Mouse (Mus musculus) T-helper 1 cell (primary cell): Measurements from ENCODE around the gene Terf2.
"Not testable (repeated sequence)": the region's sequence is repeated elsewhere in the genome, so short reads cannot be mapped to it uniquely, and the experiment has no call there.

Source experiments
- in situ Hi-C: fragments of 300-600 bp; cut with MboI, MseI; formaldehyde crosslinking; loops from one replicate; pipeline ENCODE4 v1.15.1; 2025; ENCODE audit warnings: high pct_unique_total_duplicates

Gene Terf2

GRCm38 (mm10) chr8:107062613-107063012 is 33.7 kb downstream of the Terf2 start:
- in situ Hi-C loops: no loop called here

GRCm38 (mm10) chr8:107056973-107057369 is 39.4 kb downstream of the Terf2 start:
- in situ Hi-C loops: no loop called here

GRCm38 (mm10) chr8:107056076-107056972 is 40.0 kb downstream of the Terf2 start, which contains the start of the genes Cog8 and Nip7:
TSS of gene Cog8 (minus strand) at chr8:107056689.
TSS of gene Nip7 (plus strand) at chr8:107056877.
- in situ Hi-C loops: no loop called here

GRCm38 (mm10) chr8:107052046-107052445 is 44.3 kb downstream of the Terf2 start:
- in situ Hi-C loops: no loop called here

- in situ Hi-C loops: no loop called here
These were observed 46.9 kb downstream of the Terf2 start for GRCm38 (mm10) chr8:107049480-107049879.

- in situ Hi-C loops: no loop called here
These were observed 48.0 kb downstream of the Terf2 start, which contains the start of gene Pdf for GRCm38 (mm10) chr8:107048061-107048941. TSS of gene Pdf (minus strand) at chr8:107048614.

- in situ Hi-C loops: no loop called here
These were observed 49.4 kb downstream of the Terf2 start for GRCm38 (mm10) chr8:107046976-107047375.

- in situ Hi-C loops: no loop called here
These were observed 50.9 kb downstream of the Terf2 start for GRCm38 (mm10) chr8:107045478-107045877.

GRCm38 (mm10) chr8:107040632-107041031 is 55.7 kb downstream of the Terf2 start:
- in situ Hi-C loops: no loop called here

GRCm38 (mm10) chr8:107036626-107037025 is 59.7 kb downstream of the Terf2 start:
- in situ Hi-C loops: no loop called here

GRCm38 (mm10) chr8:107035641-107036040 is 60.7 kb downstream of the Terf2 start:
- in situ Hi-C loops: no loop called here

GRCm38 (mm10) chr8:107033609-107034008 is 62.7 kb downstream of the Terf2 start:
- in situ Hi-C loops: not testable (repeated sequence)

- in situ Hi-C loops: no loop called here
These were observed 64.7 kb downstream of the Terf2 start for GRCm38 (mm10) chr8:107031577-107032090.

- in situ Hi-C loops: no loop called here
These were observed 65.4 kb downstream of the Terf2 start, which contains the start of gene Vps4a for GRCm38 (mm10) chr8:107030650-107031576. TSS of gene Vps4a (plus strand) at chr8:107031222.

GRCm38 (mm10) chr8:107030058-107030457 is 66.3 kb downstream of the Terf2 start:
- in situ Hi-C loops: no loop called here

GRCm38 (mm10) chr8:107029310-107029709 is 67.0 kb downstream of the Terf2 start:
- in situ Hi-C loops: no loop called here

GRCm38 (mm10) chr8:107023479-107023878 is 72.9 kb downstream of the Terf2 start:
- in situ Hi-C loops: loop anchor here (25.0 kb wide), 1 partner anchor 311 kb away; no protein-coding TSS in a partner anchor
